Mouse (Mus musculus) heart, embryonic 13.5 days (tissue): ENCODE results near the gene Tubg1. TPM values are rescaled to one million over a fixed set of nuclear protein-coding genes. Genes with fewer than 3 reads are reported as not detected.

ENCODE experiments used
- ATAC-seq: fragments of 200-750 bp; cut with Nextera tagmentation; 2 replicates; pipeline ENCODE4 v1.8.0; 2017; ENCODE audit warnings: moderate TSS enrichment; ENCODE audit not compliant: insufficient number of reproducible peaks, low FRiP score, low TSS enrichment; ENCODE audit errors: extremely low read depth
- H3K27ac ChIP-seq: fragments of 300-500 bp; sonication (generic); replicated peaks from 2 replicates; pipeline ENCODE4 v1.5.1; 2015; ENCODE audit warnings: moderate library complexity, mild to moderate bottlenecking, inconsistent platforms
- H3K27me3 ChIP-seq: fragments of 300-500 bp; sonication (generic); replicated peaks from 2 replicates; pipeline ENCODE4 v1.6.1; 2015; ENCODE audit warnings: mild to moderate bottlenecking, inconsistent platforms
- H3K36me3 ChIP-seq: fragments of 300-500 bp; sonication (generic); 2 replicates; pipeline ENCODE4 v1.6.1; 2015; ENCODE audit warnings: mild to moderate bottlenecking, inconsistent platforms
- H3K4me1 ChIP-seq: fragments of 300-500 bp; sonication (generic); 2 replicates; pipeline ENCODE4 v1.6.1; 2015; ENCODE audit warnings: inconsistent platforms
- H3K4me2 ChIP-seq: fragments of 300-500 bp; sonication (generic); 2 replicates; pipeline ENCODE4 v1.6.1; 2015; ENCODE audit warnings: inconsistent platforms, mild to moderate bottlenecking, moderate library complexity
- H3K4me3 ChIP-seq: fragments of 300-500 bp; sonication (generic); 2 replicates; pipeline ENCODE4 v1.5.1; 2015; ENCODE audit warnings: moderate library complexity, mild to moderate bottlenecking, inconsistent platforms
- H3K9ac ChIP-seq: fragments of 300-500 bp; sonication (generic); 2 replicates; pipeline ENCODE4 v1.6.1; 2015; ENCODE audit warnings: inconsistent platforms, mild to moderate bottlenecking, moderate library complexity
- H3K9me3 ChIP-seq: fragments of 300-500 bp; sonication (generic); 2 replicates; pipeline ENCODE4 v1.6.1; 2016; ENCODE audit warnings: inconsistent platforms
- WGBS: fragments of 180-500 bp; shearing (Covaris S2); methylation state at CpG from one replicate; pipeline ENCODE4 v1.1.7; 2015; ENCODE audit warnings: mixed read lengths; 5-methylcytosine and 5-hydroxymethylcytosine counted together
- polyA plus RNA-seq: library from polyadenylated mRNA; unstranded; fragments of >200 nt; fragmentation: Nextera tagmentation; extraction: Ambion mirVana; gene quantifications from 2 replicates; pipeline ENCODE4 v1.2.1, GENCODE M21; 2015

The Tubg1 gene
- polyA plus RNA-seq, 1 experiment from 2014 or later, result 77.2 TPM

GRCm38 (mm10) chr11:101084246-101084645, 35.5 kb upstream of the Tubg1 start:
- Histone ChIP-seq H3K27ac (no peak overlapping the region), H3K27me3 (peaks cover 23% of the 10 kb centered on the region), H3K4me1 (peaks cover 55% of the 10 kb centered on the region), H3K4me2 (no peak overlapping the region), H3K4me3 (no peak overlapping the region), H3K36me3 (peaks cover 26% of the 10 kb centered on the region), H3K9me3 (no peaks in the 10 kb centered on the region), H3K9ac (0 out of 2 replicates have a peak overlapping the region, but pooled peaks have one; percentile 97)
- 80% methylated on average over 14 of the region's 14 CpGs for WGBS
- ATAC-seq, result no peak

GRCm38 (mm10) chr11:101084811-101085210, 34.9 kb upstream of the Tubg1 start:
- WGBS, result 90% methylated on average over 12 of the region's 12 CpGs
- H3K4me3 ChIP-seq, result no peak overlapping the region
- H3K27ac ChIP-seq, result no peak overlapping the region
- H3K9me3 ChIP-seq, result no peaks in the 10 kb centered on the region
- H3K9ac ChIP-seq, result no peak overlapping the region
- H3K27me3 ChIP-seq, result peaks cover 17% of the 10 kb centered on the region
- peaks cover 32% of the 10 kb centered on the region for H3K36me3 ChIP-seq
- peaks cover 49% of the 10 kb centered on the region for H3K4me1 ChIP-seq
- no peak overlapping the region for H3K4me2 ChIP-seq
- ATAC-seq, result no peak

GRCm38 (mm10) chr11:101085617-101086322, 34.0 kb upstream of the Tubg1 start:
- H3K4me2 ChIP-seq, result peak overlapping the region; percentile 93; the same call in 1 of the 2 replicates
- ATAC-seq, result no peak
- no peak overlapping the region for H3K4me3 ChIP-seq
- H3K27ac ChIP-seq, result peak overlapping the region; percentile 87; the same call in 1 of the 2 replicates
- H3K4me1 ChIP-seq, result peaks cover 48% of the 10 kb centered on the region
- no peaks in the 10 kb centered on the region for H3K9me3 ChIP-seq
- 85% methylated on average over 18 of the region's 18 CpGs for WGBS
- peak overlapping the region; percentile 97 for H3K9ac ChIP-seq
- H3K27me3 ChIP-seq, result peaks cover 7% of the 10 kb centered on the region
- peaks cover 41% of the 10 kb centered on the region for H3K36me3 ChIP-seq

- WGBS, result 75% methylated on average over 6 of the region's 6 CpGs
- Histone ChIP-seq H3K4me2 (peak overlapping the region; percentile 93), H3K9ac (peak overlapping the region; percentile 97), H3K4me3 (peak overlapping the region; percentile 79), H3K9me3 (no peaks in the 10 kb centered on the region), H3K36me3 (peaks cover 47% of the 10 kb centered on the region), H3K27me3 (peaks cover 2% of the 10 kb centered on the region), H3K4me1 (peaks cover 45% of the 10 kb centered on the region), H3K27ac (peak overlapping the region; percentile 87)
- no peak for ATAC-seq
Measured at GRCm38 (mm10) chr11:101086323-101086674, 33.4 kb upstream of the Tubg1 start.

- Histone ChIP-seq H3K4me3 (peak within 1 kb of the TSS; percentile 79), H3K9me3 (no peaks in the 10 kb centered on the region), H3K27me3 (no peaks in the 10 kb centered on the region), H3K27ac (peak within 1 kb of the TSS; percentile 87), H3K9ac (peak within 1 kb of the TSS; percentile 97), H3K4me2 (peak within 1 kb of the TSS; percentile 93), H3K4me1 (peaks cover 39% of the 10 kb centered on the region), H3K36me3 (peaks cover 54% of the 10 kb centered on the region)
- peak; percentile 62 for ATAC-seq
- WGBS, result 2% methylated on average over 51 of the region's 52 CpGs
Measured at GRCm38 (mm10) chr11:101086756-101087681, 32.7 kb upstream of the Tubg1 start, which contains the start of gene Mlx. TSS of gene Mlx (plus strand) at chr11:101087277.

- Histone ChIP-seq H3K27ac (peak overlapping the region; percentile 87), H3K27me3 (no peaks in the 10 kb centered on the region), H3K4me2 (peak overlapping the region; percentile 93), H3K9ac (peak overlapping the region; percentile 97), H3K9me3 (no peaks in the 10 kb centered on the region), H3K4me3 (peak overlapping the region; percentile 79), H3K36me3 (peaks cover 60% of the 10 kb centered on the region), H3K4me1 (peaks cover 39% of the 10 kb centered on the region)
- no peak for ATAC-seq
- 6% methylated on average over 8 of the region's 8 CpGs for WGBS
Measured at GRCm38 (mm10) chr11:101087682-101088055, 32.1 kb upstream of the Tubg1 start.

- H3K4me3 ChIP-seq, result no peak overlapping the region
- no peak for ATAC-seq
- 86% methylated on average over 1 of the region's 1 CpGs for WGBS
Measured at GRCm38 (mm10) chr11:101089931-101090330, 29.8 kb upstream of the Tubg1 start.

GRCm38 (mm10) chr11:101094930-101095313, 24.8 kb upstream of the Tubg1 start:
- no peaks in the 10 kb centered on the region for H3K27me3 ChIP-seq
- H3K4me3 ChIP-seq, result peak overlapping the region; percentile 84
- peak overlapping the region; percentile 98 for H3K27ac ChIP-seq
- 1% methylated on average over 18 of the region's 18 CpGs for WGBS
- peak overlapping the region; percentile 97 for H3K4me2 ChIP-seq
- H3K4me1 ChIP-seq, result peaks cover 16% of the 10 kb centered on the region
- no peaks in the 10 kb centered on the region for H3K9me3 ChIP-seq
- no peak for ATAC-seq
- peaks cover 75% of the 10 kb centered on the region for H3K36me3 ChIP-seq
- peak overlapping the region; percentile 92 for H3K9ac ChIP-seq

More at GRCm38 (mm10) chr11:101089931-101090330, 29.8 kb upstream of the Tubg1 start:
- Histone ChIP-seq H3K4me2 (no peak overlapping the region), H3K27ac (no peak overlapping the region), H3K4me1 (peaks cover 36% of the 10 kb centered on the region), H3K9me3 (no peaks in the 10 kb centered on the region), H3K27me3 (no peaks in the 10 kb centered on the region), H3K36me3 (peaks cover 69% of the 10 kb centered on the region), H3K9ac (no peak overlapping the region)

- H3K27ac ChIP-seq, result peak within 1 kb of the TSS; percentile 98
- peak; percentile 88 for ATAC-seq
- H3K9me3 ChIP-seq, result no peaks in the 10 kb centered on the region
- H3K27me3 ChIP-seq, result no peaks in the 10 kb centered on the region
- peak within 1 kb of the TSS; percentile 92 for H3K9ac ChIP-seq
- WGBS, result under 1% methylated on average over 43 of the region's 43 CpGs
- peaks cover 16% of the 10 kb centered on the region for H3K4me1 ChIP-seq
- H3K36me3 ChIP-seq, result peaks cover 75% of the 10 kb centered on the region
- H3K4me3 ChIP-seq, result peak within 1 kb of the TSS; percentile 84
- peak within 1 kb of the TSS; percentile 97 for H3K4me2 ChIP-seq
Measured at GRCm38 (mm10) chr11:101095314-101096024, 24.3 kb upstream of the Tubg1 start, which contains the start of gene Psmc3ip. TSS of gene Psmc3ip (minus strand) at chr11:101095436.

- no peak overlapping the region for H3K4me2 ChIP-seq
- no peaks in the 10 kb centered on the region for H3K27me3 ChIP-seq
- peaks cover 73% of the 10 kb centered on the region for H3K36me3 ChIP-seq
- no peak overlapping the region for H3K9ac ChIP-seq
- H3K4me1 ChIP-seq, result peaks cover 16% of the 10 kb centered on the region
- H3K4me3 ChIP-seq, result no peak overlapping the region
- no peak overlapping the region for H3K27ac ChIP-seq
- no peak for ATAC-seq
- 89% methylated on average over 8 of the region's 8 CpGs for WGBS
- H3K9me3 ChIP-seq, result no peaks in the 10 kb centered on the region
Measured at GRCm38 (mm10) chr11:101098231-101098630, 21.5 kb upstream of the Tubg1 start.

GRCm38 (mm10) chr11:101103011-101103410, 16.7 kb upstream of the Tubg1 start:
- Histone ChIP-seq H3K36me3 (peaks cover 81% of the 10 kb centered on the region), H3K4me3 (no peak overlapping the region), H3K27ac (no peak overlapping the region), H3K27me3 (no peaks in the 10 kb centered on the region), H3K4me1 (no peaks in the 10 kb centered on the region), H3K4me2 (no peak overlapping the region), H3K9ac (no peak overlapping the region), H3K9me3 (no peaks in the 10 kb centered on the region)
- ATAC-seq, result no peak
- 91% methylated on average over 5 of the region's 5 CpGs for WGBS
